Mouse (Mus musculus): ENCODE measurements around the gene Ddit4.

DNA sequence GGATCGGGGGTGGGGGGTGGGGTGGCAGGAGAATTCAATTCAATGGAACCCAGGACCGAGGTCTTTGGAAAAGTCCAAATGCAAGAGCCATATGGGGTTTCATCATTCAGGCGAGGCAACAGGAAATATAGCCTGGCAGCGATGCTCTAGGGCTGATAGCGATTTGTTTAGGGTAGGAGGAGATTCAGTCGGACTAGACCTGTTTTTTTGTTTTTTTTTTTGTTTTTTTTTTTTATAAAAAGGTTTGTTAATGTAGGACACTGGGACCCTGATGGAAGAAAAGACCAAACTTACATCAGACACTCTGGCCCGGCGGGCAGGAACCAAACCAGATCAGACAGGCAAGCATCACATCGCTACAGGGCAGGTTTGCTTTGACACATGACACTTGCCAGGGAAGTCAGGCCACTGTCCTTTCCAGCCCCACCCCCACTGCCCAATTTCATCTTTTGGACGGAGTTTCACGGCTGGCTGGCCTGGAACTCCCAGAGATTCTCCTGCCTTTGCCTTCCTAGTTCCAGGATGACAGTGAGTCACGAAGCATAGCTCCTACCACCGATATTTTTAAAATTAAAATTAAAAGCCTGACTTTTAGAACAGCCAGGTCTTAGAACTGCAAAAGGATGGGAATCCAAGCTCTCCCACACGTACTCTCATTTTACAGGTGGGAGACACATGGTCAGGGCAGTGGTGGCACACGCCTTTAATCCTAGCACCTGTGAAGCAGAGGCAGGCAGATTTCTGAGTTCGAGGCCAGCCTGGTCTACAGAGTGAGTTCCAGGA lies 1.3 kb upstream of the Ddit4 start:
- TF ChIP-seq CTCF (IDR thresholded peaks at IDR 0.05; ENCODE audit: borderline replicate concordance, insufficient read depth, low read depth, low read length) (no peak), POLR2A (IDR thresholded peaks at IDR 0.05; ENCODE audit: borderline replicate concordance, insufficient read depth, low read length) (no peak)
